11 mouse cellular contexts compared by ENCODE assay signal in the genomic region with DNA sequence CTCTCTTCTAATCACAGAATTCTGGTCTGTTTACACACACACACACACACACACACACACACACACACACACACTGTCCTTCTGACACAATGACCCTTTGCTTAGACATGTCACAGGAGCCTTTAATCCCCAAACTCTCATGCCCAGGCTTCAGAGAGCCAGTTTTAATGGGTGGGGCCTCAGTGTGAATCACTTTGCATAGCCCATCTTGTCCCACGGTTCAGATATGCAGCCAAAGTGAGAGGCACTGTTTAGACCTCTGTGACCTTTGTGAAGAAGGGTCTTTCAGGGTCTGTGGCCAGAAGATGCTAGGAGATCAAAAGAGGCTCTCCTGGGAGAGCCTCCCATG.
A peak's percentile ranks its signal among the peaks of the same experiment; 100 is the strongest.
DNase-seq lines count a peak whose midpoint lies in the region; ATAC-seq and TF ChIP-seq lines count a peak whose summit lies in the region.
"Had no signal": no experiment of that assay in that cellular context is flagged by ENCODE, and none has a peak within 500 bp of the region (broad histone marks: within the 10 kb centered on the region; RNA-seq: fewer than 3 reads in every experiment).

No protein-coding gene starts in this region.

- H3K27ac ChIP-seq in heart, postnatal 0 days (ENCODE audit: low read depth): peak overlapping the region; percentile 85; the same call in 1 of the 2 replicates
- H3K27ac ChIP-seq in lung, postnatal 0 days (ENCODE audit: low read length): peak overlapping the region; percentile 22; the same call in 1 of the 2 replicates
- peak overlapping the region; percentile 98 for H3K27ac ChIP-seq in embryonic facial prominence, embryonic 13.5 days
- peak overlapping the region; percentile 99 for H3K27ac ChIP-seq in stomach, embryonic 16.5 days (ENCODE audit: low read length)
- H3K27ac ChIP-seq: layer of hippocampus, adult 2 months; liver, embryonic 15.5 days had no signal

- no peak for ATAC-seq in heart, postnatal 0 days (ENCODE audit: insufficient read depth, low read depth)
- ATAC-seq in lung, postnatal 0 days: no peak
- ATAC-seq in embryonic facial prominence, embryonic 13.5 days (ENCODE audit: insufficient number of reproducible peaks, insufficient read depth, low FRiP score, low TSS enrichment, low read depth): no peak
- no peak for ATAC-seq in stomach, embryonic 16.5 days (ENCODE audit: insufficient read depth, low FRiP score)

- 16% methylated on average over 1 of the region's 1 CpGs for whole genome bisulfite sequencing in heart, postnatal 0 days
- WGBS in lung, postnatal 0 days: 10% methylated on average over 1 of the region's 1 CpGs
- 3% methylated on average over 1 of the region's 1 CpGs for WGBS in embryonic facial prominence, embryonic 13.5 days
- WGBS in stomach, embryonic 16.5 days: 22% methylated on average over 1 of the region's 1 CpGs

- DNase-seq in heart, postnatal 0 days (ENCODE audit: low spot score): no peak
- no peak for DNase-seq in heart, adult 18-20 months
- peak; percentile 46 for DNase-seq in lung, postnatal 0 days (ENCODE audit: low spot score)
- DNase-seq in lung, postnatal 25 days (ENCODE audit: low spot score): no peak
- no peak for DNase-seq in adrenal gland, adult 8-10 months
- DNase-seq: adrenal gland, adult 2 months; cerebellum, postnatal 36 days had no signal

- no peak overlapping the region for H3K9ac ChIP-seq in heart, postnatal 0 days (replicated peaks; ENCODE audit: low read depth, low read length)
- H3K9ac ChIP-seq in lung, postnatal 0 days (replicated peaks; ENCODE audit: low read depth): no peak overlapping the region
- 0 out of 2 replicates have a peak overlapping the region, but pooled peaks have one; percentile 7 for H3K9ac ChIP-seq in embryonic facial prominence, embryonic 13.5 days
- peak overlapping the region; percentile 18; the same call in 1 of the 2 replicates for H3K9ac ChIP-seq in stomach, embryonic 16.5 days (ENCODE audit: low read length)
- H3K9ac ChIP-seq: liver, embryonic 15.5 days had no signal

- no peaks in the 10 kb centered on the region for H3K9me3 ChIP-seq in heart, postnatal 0 days (replicated peaks; ENCODE audit: control insufficient read depth, low read length)
- H3K9me3 ChIP-seq in lung, postnatal 0 days (ENCODE audit: low read length): no peaks in the 10 kb centered on the region
- H3K9me3 ChIP-seq in embryonic facial prominence, embryonic 13.5 days: no peaks in the 10 kb centered on the region
- H3K9me3 ChIP-seq in stomach, embryonic 16.5 days (replicated peaks; ENCODE audit: control insufficient read depth, low read length): no peaks in the 10 kb centered on the region
- H3K9me3 ChIP-seq: liver, embryonic 15.5 days had no signal

- no peaks in the 10 kb centered on the region for H3K27me3 ChIP-seq in heart, postnatal 0 days (ENCODE audit: control insufficient read depth, insufficient read depth, low read length)
- no peaks in the 10 kb centered on the region for H3K27me3 ChIP-seq in lung, postnatal 0 days (replicated peaks; ENCODE audit: insufficient read depth, low read length)
- no peaks in the 10 kb centered on the region for H3K27me3 ChIP-seq in embryonic facial prominence, embryonic 13.5 days
- no peaks in the 10 kb centered on the region for H3K27me3 ChIP-seq in stomach, embryonic 16.5 days (ENCODE audit: control insufficient read depth, insufficient read depth, low read length)

- no peak overlapping the region for H3K4me3 ChIP-seq in heart, postnatal 0 days (ENCODE audit: low read depth, low read length)
- H3K4me3 ChIP-seq in lung, postnatal 0 days (ENCODE audit: low read depth, low read length): no peak overlapping the region
- no peak overlapping the region for H3K4me3 ChIP-seq in embryonic facial prominence, embryonic 13.5 days
- H3K4me3 ChIP-seq in stomach, embryonic 16.5 days (replicated peaks; ENCODE audit: low read length): no peak overlapping the region
- H3K4me3 ChIP-seq: layer of hippocampus, adult 2 months; liver, embryonic 15.5 days had no signal

- H3K4me2 ChIP-seq in heart, postnatal 0 days (ENCODE audit: low read depth, low read length): no peak overlapping the region
- 0 out of 2 replicates have a peak overlapping the region, but pooled peaks have one; percentile 54 for H3K4me2 ChIP-seq in lung, postnatal 0 days (replicated peaks; ENCODE audit: low read depth, low read length)
- H3K4me2 ChIP-seq in embryonic facial prominence, embryonic 13.5 days: no peak overlapping the region
- H3K4me2 ChIP-seq in stomach, embryonic 16.5 days (ENCODE audit: low read depth, low read length): no peak overlapping the region
- H3K4me2 ChIP-seq: liver, embryonic 15.5 days had no signal

- TF ChIP-seq CTCF in heart, postnatal 0 days (IDR thresholded peaks at IDR 0.05; ENCODE audit: low read depth): no peak
- TF ChIP-seq CTCF in lung, postnatal 0 days (IDR thresholded peaks at IDR 0.05): no peak

- no peak for TF ChIP-seq EP300 in heart, postnatal 0 days (IDR thresholded peaks at IDR 0.05; ENCODE audit: low read depth)
- no peak for TF ChIP-seq EP300 in lung, postnatal 0 days (IDR thresholded peaks at IDR 0.05)

- peaks cover 92% of the 10 kb centered on the region for H3K4me1 ChIP-seq in heart, postnatal 0 days (ENCODE audit: control insufficient read depth, insufficient read depth)
- H3K4me1 ChIP-seq in lung, postnatal 0 days (ENCODE audit: insufficient read depth, low read depth, low read length): peaks cover 32% of the 10 kb centered on the region; the same call in 1 of the 2 replicates
- H3K4me1 ChIP-seq in embryonic facial prominence, embryonic 13.5 days: peaks cover 94% of the 10 kb centered on the region
- peaks cover 89% of the 10 kb centered on the region for H3K4me1 ChIP-seq in stomach, embryonic 16.5 days (ENCODE audit: control insufficient read depth, insufficient read depth, low read length)

- H3K36me3 ChIP-seq in heart, postnatal 0 days (replicated peaks; ENCODE audit: control insufficient read depth, insufficient read depth, low read length): 0 out of 2 replicates have a peak, but pooled peaks cover 3% of the 10 kb centered on the region
- no peaks in the 10 kb centered on the region for H3K36me3 ChIP-seq in lung, postnatal 0 days (ENCODE audit: insufficient read depth, low read length)
- H3K36me3 ChIP-seq in embryonic facial prominence, embryonic 13.5 days: peaks cover 16% of the 10 kb centered on the region
- H3K36me3 ChIP-seq in stomach, embryonic 16.5 days (ENCODE audit: control insufficient read depth, insufficient read depth, low read length): peaks cover 3% of the 10 kb centered on the region; the same call in 1 of the 2 replicates
- H3K36me3 ChIP-seq: liver, embryonic 15.5 days had no signal

Comparison
In these comparisons a context has a peak if more than half of its experiments do, and no peak if none do; other contexts are left out.
1. H3K27ac ChIP-seq: peak in every context shown above with its lines; median percentile 99 in stomach, embryonic 16.5 days; 98 in embryonic facial prominence, embryonic 13.5 days; 85 in heart, postnatal 0 days; 22 in lung, postnatal 0 days.
2. H3K9ac ChIP-seq: peak in embryonic facial prominence, embryonic 13.5 days (single experiment) and stomach, embryonic 16.5 days (single experiment); none in heart, postnatal 0 days (single experiment) and lung, postnatal 0 days (single experiment).